Mouse (Mus musculus): ENCODE results near the gene Pex14. TPM values are rescaled to one million over a fixed set of nuclear protein-coding genes. Genes with fewer than 3 reads are reported as not detected.
A peak's percentile ranks its signal among the peaks of the same experiment; 100 is the strongest.
"Not testable (repeated sequence)": the region's sequence is repeated elsewhere in the genome, so short reads cannot be mapped to it uniquely, and the experiment has no call there.

The Pex14 gene
- polyA plus RNA-seq, 1 experiment from 2014 or later = 61.1 TPM

GRCm38 (mm10) chr4:149131789-149132565 is 32.3 kb upstream of the Pex14 start:
- H3K4me1 ChIP-seq = peaks cover 11% of the 10 kb centered on the region
- no peak overlapping the region for H3K27ac ChIP-seq
- H3K4me3 ChIP-seq (replicated peaks) = no peak overlapping the region
- ATAC-seq (replicated peaks; ENCODE audit: low FRiP score) = no peak
- H3K27me3 ChIP-seq = no peaks in the 10 kb centered on the region
- no peak overlapping the region for H3K9ac ChIP-seq
- no peak overlapping the region for H3K4me2 ChIP-seq
- H3K36me3 ChIP-seq = peaks cover 47% of the 10 kb centered on the region
- H3K9me3 ChIP-seq (replicated peaks) = no peaks in the 10 kb centered on the region
- WGBS = 80% methylated on average over 21 of the region's 21 CpGs

- H3K27ac ChIP-seq = no peak overlapping the region
- peaks cover 52% of the 10 kb centered on the region for H3K36me3 ChIP-seq
- no peak overlapping the region for H3K9ac ChIP-seq
- H3K27me3 ChIP-seq = no peaks in the 10 kb centered on the region
- no peak overlapping the region for H3K4me2 ChIP-seq
- 91% methylated on average over 23 of the region's 23 CpGs for WGBS
- no peak for ATAC-seq (replicated peaks; ENCODE audit: low FRiP score)
- no peaks in the 10 kb centered on the region for H3K9me3 ChIP-seq (replicated peaks)
- H3K4me1 ChIP-seq = peaks cover 11% of the 10 kb centered on the region
- no peak overlapping the region for H3K4me3 ChIP-seq (replicated peaks)
Observed at GRCm38 (mm10) chr4:149131021-149131752, 31.5 kb upstream of the Pex14 start.

GRCm38 (mm10) chr4:149128467-149128866 is 28.8 kb upstream of the Pex14 start:
- WGBS = 85% methylated on average over 18 of the region's 18 CpGs
- no peak overlapping the region for H3K27ac ChIP-seq

GRCm38 (mm10) chr4:149126663-149127062 is 27.0 kb upstream of the Pex14 start, which contains the start of gene Cort:
Gene Cort, minus strand, starts transcription at chr4:149126763.
- H3K4me2 ChIP-seq = no peak within 1 kb of the TSS
- 81% methylated on average over 11 of the region's 11 CpGs for WGBS
- no peak within 1 kb of the TSS for H3K4me3 ChIP-seq (replicated peaks)
- H3K4me1 ChIP-seq = peaks cover 12% of the 10 kb centered on the region
- no peak for ATAC-seq (replicated peaks; ENCODE audit: low FRiP score)
- H3K27ac ChIP-seq = peak within 1 kb of the TSS; percentile 19; the same call in 1 of the 2 replicates
- peaks cover 50% of the 10 kb centered on the region for H3K36me3 ChIP-seq
- H3K9me3 ChIP-seq (replicated peaks) = no peaks in the 10 kb centered on the region
- no peaks in the 10 kb centered on the region for H3K27me3 ChIP-seq
- H3K9ac ChIP-seq = no peak within 1 kb of the TSS

More at GRCm38 (mm10) chr4:149128467-149128866, 28.8 kb upstream of the Pex14 start:
- Histone ChIP-seq H3K9me3 (replicated peaks) (no peaks in the 10 kb centered on the region), H3K4me1 (peaks cover 12% of the 10 kb centered on the region), H3K27me3 (no peaks in the 10 kb centered on the region), H3K4me2 (no peak overlapping the region), H3K36me3 (peaks cover 52% of the 10 kb centered on the region), H3K9ac (no peak overlapping the region), H3K4me3 (replicated peaks) (no peak overlapping the region)
- ATAC-seq (replicated peaks; ENCODE audit: low FRiP score) = no peak

GRCm38 (mm10) chr4:149126115-149126509 is 26.4 kb upstream of the Pex14 start:
- peak; percentile 61; the same call in 1 of the 2 replicates for ATAC-seq (replicated peaks; ENCODE audit: low FRiP score)
- no peak overlapping the region for H3K4me2 ChIP-seq
- H3K4me3 ChIP-seq (replicated peaks) = no peak overlapping the region
- peaks cover 12% of the 10 kb centered on the region for H3K4me1 ChIP-seq
- no peaks in the 10 kb centered on the region for H3K27me3 ChIP-seq
- H3K36me3 ChIP-seq = peaks cover 44% of the 10 kb centered on the region
- H3K9me3 ChIP-seq (replicated peaks) = no peaks in the 10 kb centered on the region
- WGBS = 48% methylated on average over 6 of the region's 6 CpGs
- peak overlapping the region; percentile 19; the same call in 1 of the 2 replicates for H3K27ac ChIP-seq
- no peak overlapping the region for H3K9ac ChIP-seq

- WGBS = 65% methylated on average over 11 of the region's 11 CpGs
- H3K27me3 ChIP-seq = no peaks in the 10 kb centered on the region
- 0 out of 2 replicates have a peak, but pooled peaks have one; percentile 12 for ATAC-seq (replicated peaks; ENCODE audit: low FRiP score)
- no peak overlapping the region for H3K27ac ChIP-seq
- no peak overlapping the region for H3K9ac ChIP-seq
- H3K36me3 ChIP-seq = peaks cover 38% of the 10 kb centered on the region
- H3K4me1 ChIP-seq = peaks cover 12% of the 10 kb centered on the region
- no peaks in the 10 kb centered on the region for H3K9me3 ChIP-seq (replicated peaks)
- no peak overlapping the region for H3K4me3 ChIP-seq (replicated peaks)
- H3K4me2 ChIP-seq = no peak overlapping the region
Observed at GRCm38 (mm10) chr4:149125341-149126114, 25.9 kb upstream of the Pex14 start.

GRCm38 (mm10) chr4:149123432-149123831 is 23.8 kb upstream of the Pex14 start:
- WGBS = 82% methylated on average over 5 of the region's 5 CpGs
- no peak overlapping the region for H3K4me2 ChIP-seq
- peaks cover 12% of the 10 kb centered on the region for H3K4me1 ChIP-seq
- no peak overlapping the region for H3K27ac ChIP-seq
- no peak for ATAC-seq (replicated peaks; ENCODE audit: low FRiP score)
- H3K9me3 ChIP-seq (replicated peaks) = no peaks in the 10 kb centered on the region
- H3K27me3 ChIP-seq = no peaks in the 10 kb centered on the region
- H3K9ac ChIP-seq = no peak overlapping the region
- peaks cover 20% of the 10 kb centered on the region for H3K36me3 ChIP-seq
- no peak overlapping the region for H3K4me3 ChIP-seq (replicated peaks)

- H3K27me3 ChIP-seq; H3K4me2 ChIP-seq; H3K9me3 ChIP-seq (replicated peaks); H3K27ac ChIP-seq; ATAC-seq (replicated peaks; ENCODE audit: low FRiP score); H3K4me1 ChIP-seq; H3K4me3 ChIP-seq (replicated peaks); H3K36me3 ChIP-seq; H3K9ac ChIP-seq: not testable (repeated sequence)
- WGBS = 87% methylated on average over 12 of the region's 12 CpGs
Observed at GRCm38 (mm10) chr4:149119978-149120562, 20.4 kb upstream of the Pex14 start.

- Histone ChIP-seq H3K4me1 (peaks cover 12% of the 10 kb centered on the region), H3K9me3 (replicated peaks) (no peaks in the 10 kb centered on the region), H3K4me3 (replicated peaks) (peak within 1 kb of the TSS; percentile 63), H3K27ac (no peak within 1 kb of the TSS; the same call in 1 of the 2 replicates), H3K4me2 (peak within 1 kb of the TSS; percentile 80), H3K36me3 (peaks cover 26% of the 10 kb centered on the region), H3K27me3 (no peaks in the 10 kb centered on the region), H3K9ac (peak within 1 kb of the TSS; percentile 77)
- WGBS = under 1% methylated on average over 35 of the region's 35 CpGs
- peak; percentile 81 for ATAC-seq (replicated peaks; ENCODE audit: low FRiP score)
Observed at GRCm38 (mm10) chr4:149103875-149104561, 4.3 kb upstream of the Pex14 start, which contains the start of gene Dffa. Gene Dffa, plus strand, starts transcription at chr4:149104146.

GRCm38 (mm10) chr4:149101456-149101855 is 1.8 kb upstream of the Pex14 start:
- H3K9ac ChIP-seq = no peak overlapping the region
- H3K36me3 ChIP-seq = peaks cover 5% of the 10 kb centered on the region
- peaks cover 31% of the 10 kb centered on the region for H3K4me1 ChIP-seq
- no peak for ATAC-seq (replicated peaks; ENCODE audit: low FRiP score)
- no peak overlapping the region for H3K27ac ChIP-seq
- H3K9me3 ChIP-seq (replicated peaks) = no peaks in the 10 kb centered on the region
- H3K27me3 ChIP-seq = no peaks in the 10 kb centered on the region
- H3K4me3 ChIP-seq (replicated peaks) = no peak overlapping the region
- H3K4me2 ChIP-seq = no peak overlapping the region
- WGBS = 81% methylated on average over 3 of the region's 3 CpGs

- not testable (repeated sequence) for H3K9me3 ChIP-seq (replicated peaks); H3K27me3 ChIP-seq; H3K9ac ChIP-seq; H3K4me2 ChIP-seq; H3K4me3 ChIP-seq (replicated peaks); ATAC-seq (replicated peaks; ENCODE audit: low FRiP score); H3K36me3 ChIP-seq; H3K27ac ChIP-seq
- WGBS = 86% methylated on average over 12 of the region's 12 CpGs
- H3K4me1 ChIP-seq = peaks cover 31% of the 10 kb centered on the region
Observed at GRCm38 (mm10) chr4:149100449-149100848, 773 bp upstream of the Pex14 start.

Measured in kidney, embryonic 15.5 days (tissue).